Mouse (Mus musculus) adipocyte (in vitro differentiated cells): Measurements from ENCODE around the gene A930004D18Rik.

Source experiments
- DNase-seq: peaks from one replicate; pipeline ENCODE4 v3.0.0-alpha.2; 2016; ENCODE audit warnings: low spot score

The A930004D18Rik gene

GRCm38 (mm10) chr2:18038141-18038752 is 710 bp upstream of the A930004D18Rik start:
- DNase-seq = no peak

- no peak for DNase-seq
These were observed 2.9 kb downstream of the A930004D18Rik start for GRCm38 (mm10) chr2:18034371-18035250.

GRCm38 (mm10) chr2:18033166-18034108 is 4.1 kb downstream of the A930004D18Rik start:
- DNase-seq = no peak

- no peak for DNase-seq
These were observed 5.0 kb downstream of the A930004D18Rik start for GRCm38 (mm10) chr2:18032538-18032895.

- DNase-seq = no peak
These were observed 5.6 kb downstream of the A930004D18Rik start for GRCm38 (mm10) chr2:18031831-18032537.

GRCm38 (mm10) chr2:18031271-18031821 is 6.2 kb downstream of the A930004D18Rik start:
- no peak for DNase-seq

- DNase-seq = no peak
These were observed 7.0 kb downstream of the A930004D18Rik start for GRCm38 (mm10) chr2:18030581-18030980.

- DNase-seq = no peak
These were observed 7.9 kb downstream of the A930004D18Rik start for GRCm38 (mm10) chr2:18029656-18030055.

- peak; percentile 84 for DNase-seq
These were observed 9.2 kb downstream of the A930004D18Rik start for GRCm38 (mm10) chr2:18028140-18029021.

GRCm38 (mm10) chr2:18027448-18028139 is 9.9 kb downstream of the A930004D18Rik start:
- DNase-seq = peak; percentile 87

GRCm38 (mm10) chr2:18026116-18026947 is 11.2 kb downstream of the A930004D18Rik start:
- no peak for DNase-seq

- DNase-seq = no peak
These were observed 11.8 kb downstream of the A930004D18Rik start for GRCm38 (mm10) chr2:18025781-18026115.

- DNase-seq = no peak
These were observed 12.4 kb downstream of the A930004D18Rik start for GRCm38 (mm10) chr2:18025116-18025515.

- no peak for DNase-seq
These were observed 14.7 kb downstream of the A930004D18Rik start for GRCm38 (mm10) chr2:18022886-18023285.

- DNase-seq = no peak
These were observed 18.4 kb downstream of the A930004D18Rik start for GRCm38 (mm10) chr2:18019122-18019521.

- no peak for DNase-seq
These were observed 20.2 kb downstream of the A930004D18Rik start for GRCm38 (mm10) chr2:18017321-18017720.

- no peak for DNase-seq
These were observed 20.9 kb downstream of the A930004D18Rik start for GRCm38 (mm10) chr2:18016639-18017038.

GRCm38 (mm10) chr2:18015581-18015980 is 22.0 kb downstream of the A930004D18Rik start:
- no peak for DNase-seq

GRCm38 (mm10) chr2:18012866-18013265 is 24.7 kb downstream of the A930004D18Rik start:
- no peak for DNase-seq
